Mouse (Mus musculus) limb, embryonic 10.5 days (tissue): ENCODE data around the gene 1700113H08Rik. TPM values are rescaled to one million over a fixed set of nuclear protein-coding genes. Genes with fewer than 3 reads are reported as not detected.

Source experiments
- DNase-seq: peaks from one replicate; pipeline ENCODE4 v3.0.0-alpha.2; 2017; ENCODE audit warnings: low spot score
- H3K27ac ChIP-seq: fragments of 300-500 bp; sonication (generic); 2 replicates; pipeline ENCODE4 v1.5.1; 2016; ENCODE audit warnings: mild to moderate bottlenecking
- H3K27me3 ChIP-seq: fragments of 300-500 bp; sonication (generic); 2 replicates; pipeline ENCODE4 v1.6.1; 2016; ENCODE audit warnings: low read depth, mild to moderate bottlenecking; ENCODE audit not compliant: poor library complexity, severe bottlenecking
- H3K36me3 ChIP-seq: fragments of 300-500 bp; sonication (generic); 2 replicates; pipeline ENCODE4 v1.6.1; 2016; ENCODE audit warnings: mild to moderate bottlenecking, moderate library complexity
- H3K4me1 ChIP-seq: fragments of 300-500 bp; sonication (generic); 2 replicates; pipeline ENCODE4 v1.6.1; 2016
- H3K4me3 ChIP-seq: fragments of 300-500 bp; sonication (generic); 2 replicates; pipeline ENCODE4 v1.5.1; 2016; ENCODE audit warnings: mild to moderate bottlenecking, moderate library complexity
- H3K9me3 ChIP-seq: fragments of 300-500 bp; sonication (generic); replicated peaks from 2 replicates; pipeline ENCODE4 v1.6.1; 2016; ENCODE audit warnings: mild to moderate bottlenecking
- WGBS: fragments of 180-500 bp; shearing (Covaris S2); methylation state at CpG from one replicate; pipeline ENCODE4 v1.1.7; 2016; 5-methylcytosine and 5-hydroxymethylcytosine counted together
- polyA plus RNA-seq: library from polyadenylated mRNA; unstranded; fragments of >200 nt; fragmentation: Nextera tagmentation; extraction: Ambion mirVana; gene quantifications from 2 replicates; pipeline ENCODE4 v1.2.1, GENCODE M21; 2016

1700113H08Rik gene
- polyA plus RNA-seq, 1 experiment from 2014 or later = not detected

DNA sequence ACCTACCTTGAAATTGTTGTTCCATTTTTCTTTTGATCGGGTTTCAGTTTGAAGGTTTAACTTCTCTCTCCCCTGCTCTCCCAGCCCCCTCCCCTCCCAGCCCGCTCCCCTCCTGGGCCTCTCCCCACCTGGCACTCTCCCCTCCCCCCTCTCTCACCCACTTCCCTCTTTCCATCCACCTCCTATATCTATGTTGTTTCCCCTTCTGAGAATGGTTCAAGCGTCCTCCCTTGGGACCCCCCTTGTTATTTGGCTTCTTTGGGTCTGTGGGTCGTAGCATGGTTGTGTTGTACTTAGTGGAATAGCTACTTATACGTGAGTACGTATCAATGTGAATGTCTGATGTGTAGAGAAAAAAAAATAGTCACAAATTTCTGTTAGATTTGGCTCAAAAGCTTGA is 40.9 kb downstream of the 1700113H08Rik start:
- 70% methylated on average over 6 of the region's 6 CpGs for WGBS
- no peak for DNase-seq
- Histone ChIP-seq H3K4me3 (no peak overlapping the region), H3K36me3 (no peaks in the 10 kb centered on the region), H3K9me3 (no peaks in the 10 kb centered on the region), H3K4me1 (peaks cover 46% of the 10 kb centered on the region), H3K27ac (no peak overlapping the region), H3K27me3 (peaks cover 3% of the 10 kb centered on the region; the same call in 1 of the 2 replicates)

DNA sequence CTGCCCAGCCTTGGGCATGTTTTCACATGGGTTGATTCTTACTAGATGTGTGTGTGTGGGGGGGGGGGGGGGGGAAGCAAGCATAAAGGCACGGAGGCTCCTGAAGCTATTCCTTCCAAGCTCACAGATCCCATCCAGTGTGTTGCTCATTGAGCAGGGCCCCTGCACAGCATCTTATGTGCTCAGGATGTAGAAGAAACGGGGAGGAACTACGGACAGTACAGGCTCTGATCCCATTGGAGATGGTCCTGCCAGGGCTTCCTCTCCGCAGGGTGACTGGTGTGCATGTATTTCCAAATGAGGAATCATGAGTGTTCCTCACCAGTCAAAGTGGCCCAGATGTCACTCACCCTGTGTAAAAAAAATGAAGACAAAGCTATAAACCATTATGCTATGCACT is 42.8 kb downstream of the 1700113H08Rik start:
- Histone ChIP-seq H3K27me3 (peaks cover 3% of the 10 kb centered on the region; the same call in 1 of the 2 replicates), H3K9me3 (no peaks in the 10 kb centered on the region), H3K4me3 (no peak overlapping the region), H3K4me1 (peaks cover 46% of the 10 kb centered on the region), H3K27ac (no peak overlapping the region), H3K36me3 (no peaks in the 10 kb centered on the region)
- 87% methylated on average over 4 of the region's 4 CpGs for WGBS
- no peak for DNase-seq

DNA sequence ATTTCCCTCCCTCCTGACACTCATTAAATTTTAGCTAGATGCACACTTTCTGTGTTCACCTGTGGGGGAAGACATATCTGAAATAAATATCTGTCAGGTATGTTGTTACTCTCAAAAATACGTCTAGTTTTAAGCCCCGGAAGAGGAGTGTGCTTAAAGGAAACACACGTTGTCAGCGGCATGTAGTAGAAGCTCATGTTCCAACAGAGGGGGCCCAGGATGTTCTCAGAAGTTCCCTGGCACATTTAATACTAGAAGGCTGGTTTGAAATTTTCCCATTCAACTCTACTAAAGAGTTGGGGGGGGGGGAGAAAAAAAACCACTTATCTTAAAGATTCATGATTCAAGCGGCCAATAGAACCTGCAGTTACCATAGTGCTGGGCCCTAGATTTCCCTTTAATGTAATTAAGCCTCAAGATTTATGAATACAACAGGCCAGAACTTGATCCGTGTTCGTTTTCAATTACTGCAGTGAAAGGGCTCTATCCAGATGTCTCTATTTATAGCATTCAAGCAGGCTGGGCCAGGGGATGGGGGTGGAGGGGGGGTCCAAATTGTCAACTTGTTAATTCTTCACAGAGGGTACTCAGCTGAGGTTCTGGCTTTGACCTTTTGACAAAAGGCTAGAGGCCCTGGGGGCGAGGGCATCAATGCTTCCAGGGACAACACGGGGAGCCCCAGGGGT is 43.6 kb downstream of the 1700113H08Rik start:
- Histone ChIP-seq H3K27ac (no peak overlapping the region; the same call in 1 of the 2 replicates), H3K4me3 (no peak overlapping the region), H3K27me3 (peaks cover 3% of the 10 kb centered on the region; the same call in 1 of the 2 replicates), H3K36me3 (no peaks in the 10 kb centered on the region), H3K9me3 (no peaks in the 10 kb centered on the region), H3K4me1 (peaks cover 46% of the 10 kb centered on the region)
- peak; percentile 65 for DNase-seq
- 15% methylated on average over 9 of the region's 9 CpGs for WGBS

DNA sequence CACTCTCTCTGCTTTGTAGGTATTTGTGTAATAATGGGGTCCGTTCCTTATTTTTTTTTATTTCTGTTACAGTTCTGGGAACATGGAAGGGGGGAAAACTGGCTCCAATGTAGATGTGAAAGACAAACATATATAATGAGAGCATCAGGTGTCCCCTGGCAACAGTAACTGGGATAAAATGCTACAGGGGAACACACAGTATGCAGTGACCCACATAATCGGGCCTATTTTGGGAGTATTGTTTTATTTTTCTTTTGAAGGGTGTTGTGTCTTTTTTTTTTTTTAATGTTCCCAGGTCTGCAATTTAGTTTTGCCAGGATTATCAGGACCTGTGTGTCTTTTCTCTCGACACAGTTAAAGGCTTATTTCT is 44.1 kb downstream of the 1700113H08Rik start:
- 33% methylated on average over 3 of the region's 3 CpGs for WGBS
- no peak overlapping the region for H3K4me3 ChIP-seq
- no peak for DNase-seq
- peaks cover 46% of the 10 kb centered on the region for H3K4me1 ChIP-seq
- peaks cover 3% of the 10 kb centered on the region; the same call in 1 of the 2 replicates for H3K27me3 ChIP-seq
- H3K27ac ChIP-seq = no peak overlapping the region
- no peaks in the 10 kb centered on the region for H3K9me3 ChIP-seq
- H3K36me3 ChIP-seq = no peaks in the 10 kb centered on the region

DNA sequence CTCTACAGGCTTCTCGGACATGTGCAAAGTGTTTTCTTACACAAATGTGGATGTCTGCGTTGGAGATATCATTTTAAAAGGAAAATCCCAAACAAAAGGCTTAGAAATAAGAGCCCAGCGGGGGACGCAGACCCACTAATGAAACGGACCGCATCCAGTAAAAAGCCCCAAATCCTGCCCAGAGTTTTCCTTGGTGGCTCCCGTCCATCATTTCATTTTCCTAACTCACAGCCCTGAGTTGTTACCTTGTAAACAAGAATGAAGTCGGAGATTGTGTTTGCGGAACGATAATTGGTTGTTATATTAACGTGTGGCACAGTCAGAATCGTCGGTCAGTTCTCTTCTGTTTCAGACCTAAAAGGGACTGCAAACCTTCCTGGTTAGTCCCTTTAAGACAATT is 44.6 kb downstream of the 1700113H08Rik start:
- Histone ChIP-seq H3K36me3 (no peaks in the 10 kb centered on the region), H3K27ac (no peak overlapping the region), H3K4me3 (no peak overlapping the region), H3K9me3 (no peaks in the 10 kb centered on the region), H3K4me1 (peaks cover 46% of the 10 kb centered on the region), H3K27me3 (peaks cover 3% of the 10 kb centered on the region; the same call in 1 of the 2 replicates)
- 71% methylated on average over 13 of the region's 13 CpGs for WGBS
- no peak for DNase-seq

DNA sequence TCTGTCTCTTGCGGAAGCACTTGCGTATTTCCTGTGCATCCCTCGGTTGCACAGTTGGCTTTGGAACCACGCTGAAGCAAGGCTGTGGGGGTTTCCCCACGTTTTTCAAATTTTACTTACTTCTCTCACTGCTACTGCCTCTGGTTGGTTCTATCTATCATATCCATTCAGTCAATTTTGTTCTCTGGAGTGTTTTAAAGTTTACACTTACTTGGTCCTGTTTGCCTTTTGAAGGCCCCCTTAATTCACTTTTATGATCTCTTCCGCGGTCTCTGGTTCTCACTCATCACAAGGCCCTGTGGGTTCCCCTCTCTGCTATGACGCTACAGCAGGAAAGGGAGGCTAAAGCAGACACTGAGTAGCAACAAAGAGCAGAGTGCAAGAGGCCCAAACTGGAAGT is 45.4 kb downstream of the 1700113H08Rik start:
- Histone ChIP-seq H3K4me1 (peaks cover 45% of the 10 kb centered on the region), H3K27ac (peak overlapping the region; percentile 40; the same call in 1 of the 2 replicates), H3K36me3 (no peaks in the 10 kb centered on the region), H3K27me3 (no peaks in the 10 kb centered on the region), H3K9me3 (no peaks in the 10 kb centered on the region), H3K4me3 (no peak overlapping the region)
- WGBS = 58% methylated on average over 8 of the region's 8 CpGs
- no peak for DNase-seq

DNA sequence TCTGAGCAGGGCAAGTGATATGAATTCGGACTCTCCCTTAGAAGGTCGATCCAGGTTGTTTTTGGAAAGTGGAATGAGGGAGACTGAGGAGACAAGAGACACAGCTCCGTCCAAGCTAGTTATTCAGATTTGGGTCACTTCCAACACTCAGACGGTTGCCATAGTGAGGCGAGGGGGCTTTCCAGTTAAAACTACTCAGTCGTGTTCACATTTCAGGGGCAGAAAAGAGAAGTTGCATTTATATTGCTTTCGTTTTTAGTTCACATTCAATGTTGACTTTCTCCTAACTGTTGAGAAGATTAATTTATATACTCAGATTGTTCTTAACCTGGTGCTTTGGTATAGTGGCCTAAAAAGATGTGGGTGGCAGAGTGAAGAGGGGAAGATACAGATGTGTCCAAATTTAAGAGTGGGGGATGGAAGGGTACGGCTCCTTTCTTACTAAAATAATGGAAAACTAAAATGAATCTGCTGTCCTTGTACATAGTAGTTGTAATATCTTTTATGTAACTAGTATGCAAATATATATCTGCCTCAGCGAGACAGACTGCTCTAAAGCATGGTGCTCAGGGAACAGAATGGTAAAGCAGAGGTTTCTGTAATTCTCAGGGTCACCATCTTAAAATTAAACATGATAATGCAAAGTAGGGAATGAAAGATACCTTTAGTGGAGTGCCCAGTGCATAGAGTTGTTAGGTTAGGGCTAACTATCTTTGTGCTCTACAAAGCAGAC is 49.9 kb downstream of the 1700113H08Rik start:
- Histone ChIP-seq H3K27me3 (no peaks in the 10 kb centered on the region), H3K4me3 (no peak overlapping the region), H3K27ac (no peak overlapping the region), H3K4me1 (peaks cover 8% of the 10 kb centered on the region), H3K9me3 (no peaks in the 10 kb centered on the region), H3K36me3 (no peaks in the 10 kb centered on the region)
- no peak for DNase-seq
- 88% methylated on average over 9 of the region's 9 CpGs for WGBS

DNA sequence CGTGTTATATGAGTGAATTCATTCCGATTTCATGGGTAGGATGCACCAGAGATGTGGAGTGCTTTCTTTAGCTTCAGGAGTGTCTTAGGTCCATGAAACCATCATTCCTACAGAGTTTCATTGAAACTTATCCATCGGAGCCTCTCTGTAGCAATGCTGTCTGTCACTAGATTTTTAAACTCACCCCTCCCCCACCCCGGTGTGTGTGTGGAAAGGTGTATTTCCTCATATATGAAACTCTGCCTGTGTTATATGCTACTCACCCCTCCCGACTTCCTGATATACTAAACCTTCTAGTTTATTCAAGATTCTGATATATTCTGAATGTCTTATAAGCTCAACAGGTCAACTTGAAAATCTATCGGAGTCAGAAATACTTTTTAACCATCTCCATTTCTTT is 50.5 kb downstream of the 1700113H08Rik start:
- 87% methylated on average over 6 of the region's 6 CpGs for WGBS
- DNase-seq = no peak
- Histone ChIP-seq H3K4me1 (peaks cover 4% of the 10 kb centered on the region), H3K9me3 (no peaks in the 10 kb centered on the region), H3K27me3 (no peaks in the 10 kb centered on the region), H3K27ac (no peak overlapping the region), H3K4me3 (no peak overlapping the region), H3K36me3 (no peaks in the 10 kb centered on the region)

DNA sequence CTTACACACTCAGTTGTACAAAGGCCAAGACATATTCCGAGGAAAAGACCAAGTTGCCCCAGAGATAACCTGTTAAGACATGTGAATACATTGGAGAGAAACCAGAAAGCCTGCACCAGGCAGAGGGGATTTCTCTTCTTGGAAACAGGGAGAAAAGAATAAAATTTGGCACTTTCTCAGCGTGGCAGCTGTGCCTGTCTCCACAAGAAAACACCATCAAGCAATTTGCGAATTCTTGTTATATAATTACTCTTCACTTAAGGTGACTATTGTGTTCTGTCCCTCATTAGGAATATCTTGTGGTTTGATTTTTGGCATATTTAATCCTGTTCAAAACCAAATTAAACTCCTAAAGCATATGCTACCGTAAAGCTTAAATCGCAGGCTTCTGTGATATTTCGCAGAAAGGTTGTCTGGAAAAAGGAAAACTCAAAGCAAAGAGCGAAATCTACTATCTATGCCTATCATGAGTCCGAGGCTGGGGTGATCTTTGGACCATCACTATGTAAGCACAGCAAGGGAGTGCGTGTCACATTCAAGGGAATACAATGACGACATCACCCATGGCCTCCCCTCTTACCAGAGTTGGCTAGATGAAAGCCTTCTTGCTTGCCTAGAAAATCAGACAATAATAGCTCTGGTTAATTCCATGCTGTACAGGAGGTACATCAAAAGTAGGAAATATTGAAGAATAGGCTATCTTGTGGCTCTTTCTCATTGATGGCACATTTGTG is 51.4 kb downstream of the 1700113H08Rik start:
- Histone ChIP-seq H3K27me3 (no peaks in the 10 kb centered on the region), H3K36me3 (no peaks in the 10 kb centered on the region), H3K4me1 (no peaks in the 10 kb centered on the region), H3K4me3 (no peak overlapping the region), H3K27ac (no peak overlapping the region), H3K9me3 (no peaks in the 10 kb centered on the region)
- 88% methylated on average over 10 of the region's 10 CpGs for WGBS
- no peak for DNase-seq

DNA sequence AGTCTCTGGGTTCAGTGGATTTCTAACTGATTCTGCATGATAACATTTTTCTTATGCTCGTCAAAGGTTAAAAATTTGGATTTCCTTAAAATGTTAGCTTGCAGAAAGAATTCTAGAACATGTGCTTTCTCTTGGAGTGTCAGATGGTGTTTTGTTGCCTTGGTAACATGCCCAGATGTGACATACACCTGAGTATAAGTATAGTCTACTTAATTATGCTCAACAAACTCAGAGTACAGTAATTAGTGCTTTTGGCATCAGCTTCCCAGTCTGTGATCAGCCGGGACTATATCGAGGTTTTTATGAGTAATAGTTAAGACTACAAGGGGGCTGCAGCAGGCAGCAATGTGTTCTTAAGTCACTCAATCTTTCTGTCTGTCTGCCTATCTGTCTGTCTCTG is 53.1 kb downstream of the 1700113H08Rik start:
- Histone ChIP-seq H3K27ac (no peak overlapping the region), H3K27me3 (no peaks in the 10 kb centered on the region), H3K4me3 (no peak overlapping the region), H3K4me1 (no peaks in the 10 kb centered on the region), H3K9me3 (no peaks in the 10 kb centered on the region), H3K36me3 (no peaks in the 10 kb centered on the region)
- no peak for DNase-seq
- WGBS = 89% methylated on average over 3 of the region's 3 CpGs

DNA sequence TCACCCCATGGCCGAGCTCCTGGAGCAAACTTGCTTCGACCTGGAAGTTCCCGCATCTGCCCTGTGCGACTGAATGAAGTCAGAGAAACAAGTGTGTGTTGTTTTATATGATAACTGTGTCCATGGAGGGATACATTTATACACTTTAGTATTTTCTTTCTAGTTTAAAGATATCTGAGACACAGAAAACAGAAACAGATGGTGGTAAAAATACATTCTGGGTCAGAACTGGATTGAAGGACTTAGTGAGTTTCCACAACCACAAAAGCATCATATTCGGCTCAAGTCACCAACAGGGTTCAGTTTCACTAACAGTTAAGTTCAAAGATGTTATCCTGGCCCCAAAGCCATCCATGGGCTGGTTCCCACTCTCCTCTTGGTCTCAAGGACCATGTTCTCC is 67.2 kb downstream of the 1700113H08Rik start:
- no peaks in the 10 kb centered on the region for H3K4me1 ChIP-seq
- H3K4me3 ChIP-seq = no peak overlapping the region
- WGBS = 89% methylated on average over 5 of the region's 5 CpGs
- no peak overlapping the region for H3K27ac ChIP-seq
- no peak for DNase-seq
- no peaks in the 10 kb centered on the region for H3K36me3 ChIP-seq
- H3K27me3 ChIP-seq = no peaks in the 10 kb centered on the region
- H3K9me3 ChIP-seq = no peaks in the 10 kb centered on the region

DNA sequence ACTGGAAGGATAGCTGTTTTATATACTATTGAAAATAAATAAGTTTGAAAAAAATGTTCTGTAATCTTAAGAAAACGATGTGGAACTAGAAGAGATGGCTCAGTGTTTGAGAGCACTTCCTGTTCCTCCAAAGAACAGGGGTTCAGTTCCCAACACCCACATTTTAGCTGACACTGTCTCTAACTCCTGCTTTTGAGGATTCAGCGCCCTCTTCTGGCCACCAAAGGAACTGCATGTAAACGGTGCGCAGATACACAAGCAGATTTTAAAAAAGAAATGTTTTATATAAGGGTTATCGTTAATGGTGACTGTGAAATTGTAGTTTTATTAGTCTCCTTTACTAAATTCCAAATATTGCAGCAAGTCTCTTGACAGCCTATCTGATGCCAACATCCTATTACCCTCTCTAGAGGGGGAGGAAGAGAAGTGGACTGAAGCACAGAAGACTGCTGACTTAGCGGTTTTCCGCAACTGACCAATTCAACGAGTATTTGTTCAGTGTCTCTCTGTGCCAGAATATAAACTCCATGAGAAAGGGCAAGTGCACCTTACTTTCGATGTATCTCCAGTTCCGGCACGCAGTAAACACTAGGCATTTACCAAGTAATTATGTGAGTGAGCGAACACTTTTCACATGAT is 68.5 kb downstream of the 1700113H08Rik start:
- Histone ChIP-seq H3K4me1 (no peaks in the 10 kb centered on the region), H3K27me3 (no peaks in the 10 kb centered on the region), H3K27ac (no peak overlapping the region), H3K4me3 (no peak overlapping the region), H3K9me3 (no peaks in the 10 kb centered on the region), H3K36me3 (no peaks in the 10 kb centered on the region)
- WGBS = 86% methylated on average over 12 of the region's 12 CpGs
- DNase-seq = no peak
